Mouse (Mus musculus) G1E (cell line): ENCODE measurements around the gene Dtx3.

ENCODE experiments used
- CTCF ChIP-seq: IDR thresholded peaks from 2 replicates; pipeline ENCODE4 v1.5.1; 2012; ENCODE audit warnings: low read depth, low read length, inconsistent platforms, mixed read lengths
- GATA1 ChIP-seq: IDR thresholded peaks from 2 replicates; pipeline ENCODE4 v1.6.1; 2012; ENCODE audit warnings: borderline replicate concordance, low read length, inconsistent platforms, mixed read lengths

DNA sequence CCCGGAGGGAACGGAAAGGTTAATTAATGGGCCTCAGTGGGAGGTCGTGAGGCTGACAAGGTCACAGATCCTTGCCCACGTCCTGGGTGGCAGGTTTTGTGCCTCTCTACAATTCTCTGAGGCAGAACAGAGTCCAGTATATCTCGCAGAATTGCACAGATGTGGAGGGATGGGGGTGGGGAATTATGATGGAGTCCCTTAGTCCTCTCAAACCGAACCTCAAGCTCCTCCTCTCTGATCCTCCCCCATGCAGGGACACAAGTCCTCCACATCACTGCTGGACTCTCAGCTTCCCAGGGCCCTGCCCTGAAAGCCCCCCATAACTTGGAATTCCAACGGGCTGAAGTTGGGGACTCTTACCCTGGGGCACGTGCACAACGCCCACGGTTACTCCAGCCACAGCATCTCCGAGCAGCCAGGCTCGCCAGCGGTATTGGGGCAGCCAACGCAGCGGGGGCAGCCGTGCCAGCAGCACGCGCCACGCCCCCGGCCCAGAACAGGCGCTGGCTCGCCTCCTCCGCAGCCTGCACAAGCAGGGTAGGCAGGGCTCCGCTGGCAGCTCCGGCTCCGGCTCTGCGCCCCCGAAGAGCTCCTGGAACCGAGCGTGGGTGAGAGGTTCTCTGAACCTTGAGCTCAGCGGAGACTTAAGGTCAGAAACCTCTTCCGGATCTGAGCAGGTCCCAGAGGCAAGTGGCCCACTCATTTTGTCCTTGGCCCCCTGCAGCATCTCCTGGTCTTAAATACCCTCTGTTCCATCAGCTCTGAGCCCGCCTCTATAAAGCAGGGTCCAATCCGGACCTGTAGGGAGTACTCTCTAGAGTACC lies 15.4 kb downstream of the Dtx3 start, which contains the start of gene Slc26a10:
- TF ChIP-seq CTCF = no peak
- no peak for TF ChIP-seq GATA1
